Mouse (Mus musculus): Measurements from ENCODE around the gene Rom1.

GRCm38 (mm10) chr19:8886916-8887584, 42.1 kb downstream of the Rom1 start:
- TF ChIP-seq EP300 (IDR thresholded peaks at IDR 0.05) (no peak; the same call in 1 of the 2 replicates), CTCF (IDR thresholded peaks at IDR 0.05) (no peak)
